Mouse (Mus musculus): ENCODE results near the gene Hdac9. TPM values are rescaled to one million over a fixed set of nuclear protein-coding genes. Genes with fewer than 3 reads are reported as not detected.

Hdac9 gene
- total RNA-seq, 2 experiments from 2014 or later: 0.94 to 1.7 TPM

GRCm38 (mm10) chr12:34432919-34433318 lies 484.0 kb downstream of the Hdac9 start:
- ATAC-seq (replicated peaks; ENCODE audit: low FRiP score, poor library complexity, severe bottlenecking): no peak

- ATAC-seq (replicated peaks; ENCODE audit: low FRiP score, poor library complexity, severe bottlenecking): no peak
Observed at GRCm38 (mm10) chr12:34432461-34432860, 484.4 kb downstream of the Hdac9 start.

GRCm38 (mm10) chr12:34431832-34432231 lies 485.1 kb downstream of the Hdac9 start:
- ATAC-seq (replicated peaks; ENCODE audit: low FRiP score, poor library complexity, severe bottlenecking): no peak

- no peak for ATAC-seq (replicated peaks; ENCODE audit: low FRiP score, poor library complexity, severe bottlenecking)
Observed at GRCm38 (mm10) chr12:34425468-34425867, 491.4 kb downstream of the Hdac9 start.

- no peak for ATAC-seq (replicated peaks; ENCODE audit: low FRiP score, poor library complexity, severe bottlenecking)
Observed at GRCm38 (mm10) chr12:34408139-34408538, 508.8 kb downstream of the Hdac9 start.

- no peak for ATAC-seq (replicated peaks; ENCODE audit: low FRiP score, poor library complexity, severe bottlenecking)
Observed at GRCm38 (mm10) chr12:34407143-34407542, 509.8 kb downstream of the Hdac9 start.

GRCm38 (mm10) chr12:34402065-34402464 lies 514.8 kb downstream of the Hdac9 start:
- no peak for ATAC-seq (replicated peaks; ENCODE audit: low FRiP score, poor library complexity, severe bottlenecking)

GRCm38 (mm10) chr12:34398611-34399010 lies 518.3 kb downstream of the Hdac9 start:
- ATAC-seq (replicated peaks; ENCODE audit: low FRiP score, poor library complexity, severe bottlenecking): no peak

GRCm38 (mm10) chr12:34394342-34394741 lies 522.6 kb downstream of the Hdac9 start:
- no peak for ATAC-seq (replicated peaks; ENCODE audit: low FRiP score, poor library complexity, severe bottlenecking)

GRCm38 (mm10) chr12:34379681-34380080 lies 537.2 kb downstream of the Hdac9 start:
- no peak for ATAC-seq (replicated peaks; ENCODE audit: low FRiP score, poor library complexity, severe bottlenecking)

GRCm38 (mm10) chr12:34378637-34379036 lies 538.3 kb downstream of the Hdac9 start:
- ATAC-seq (replicated peaks; ENCODE audit: low FRiP score, poor library complexity, severe bottlenecking): no peak

- no peak for ATAC-seq (replicated peaks; ENCODE audit: low FRiP score, poor library complexity, severe bottlenecking)
Observed at GRCm38 (mm10) chr12:34351906-34352305, 565.0 kb downstream of the Hdac9 start.

- no peak for ATAC-seq (replicated peaks; ENCODE audit: low FRiP score, poor library complexity, severe bottlenecking)
Observed at GRCm38 (mm10) chr12:34347529-34347928, 569.4 kb downstream of the Hdac9 start.

- no peak for ATAC-seq (replicated peaks; ENCODE audit: low FRiP score, poor library complexity, severe bottlenecking)
Observed at GRCm38 (mm10) chr12:34342761-34343160, 574.1 kb downstream of the Hdac9 start.

- ATAC-seq (replicated peaks; ENCODE audit: low FRiP score, poor library complexity, severe bottlenecking): no peak
Observed at GRCm38 (mm10) chr12:34338886-34339285, 578.0 kb downstream of the Hdac9 start.

- ATAC-seq (replicated peaks; ENCODE audit: low FRiP score, poor library complexity, severe bottlenecking): no peak
Observed at GRCm38 (mm10) chr12:34334455-34335084, 582.3 kb downstream of the Hdac9 start.

GRCm38 (mm10) chr12:34332884-34333283 lies 584.0 kb downstream of the Hdac9 start:
- no peak for ATAC-seq (replicated peaks; ENCODE audit: low FRiP score, poor library complexity, severe bottlenecking)

GRCm38 (mm10) chr12:34327111-34327510 lies 589.8 kb downstream of the Hdac9 start:
- ATAC-seq (replicated peaks; ENCODE audit: low FRiP score, poor library complexity, severe bottlenecking): no peak

- no peak for ATAC-seq (replicated peaks; ENCODE audit: low FRiP score, poor library complexity, severe bottlenecking)
Observed at GRCm38 (mm10) chr12:34312113-34312719, 604.7 kb downstream of the Hdac9 start.

GRCm38 (mm10) chr12:34305453-34305852 lies 611.4 kb downstream of the Hdac9 start:
- no peak for ATAC-seq (replicated peaks; ENCODE audit: low FRiP score, poor library complexity, severe bottlenecking)

GRCm38 (mm10) chr12:34292346-34292745 lies 624.5 kb downstream of the Hdac9 start:
- ATAC-seq (replicated peaks; ENCODE audit: low FRiP score, poor library complexity, severe bottlenecking): no peak

GRCm38 (mm10) chr12:34287218-34287617 lies 629.7 kb downstream of the Hdac9 start:
- no peak for ATAC-seq (replicated peaks; ENCODE audit: low FRiP score, poor library complexity, severe bottlenecking)

Measured in erythroblast, adult 5-6 weeks (primary cell).